Mouse (Mus musculus) Patski (cell line): Measurements from ENCODE around the gene Sgsm3. TPM values are rescaled to one million over a fixed set of nuclear protein-coding genes. Genes with fewer than 3 reads are reported as not detected.

Experiments used
- ATAC-seq: fragments of 100-300 bp; one replicate; pipeline ENCODE4 v1.8.0; 2021
- CTCF ChIA-PET: fragments of 350-600 bp; sonication (Branson Sonifier 250); formaldehyde crosslinking; loops from one replicate; lab custom pipeline; 2022; ENCODE audit warnings: inconsistent platforms; lab: Charles Lee
- POLR2A ChIA-PET: fragments of 350-600 bp; sonication (Branson Sonifier 250); formaldehyde crosslinking; loops from one replicate; lab custom pipeline; 2022; ENCODE audit warnings: antibody characterized with exemption, inconsistent platforms; lab: Charles Lee
- DNase-seq: peaks from one replicate; pipeline ENCODE4 v3.0.0-alpha.2; 2011; ENCODE audit warnings: low read depth, low spot score
- H3K27me3 ChIP-seq: fragments of 371-371 bp; one replicate; pipeline ENCODE4 v1.5.1; 2021
- CTCF ChIP-seq: fragments of 100-300 bp; IDR thresholded peaks from one replicate; pipeline ENCODE4 v1.5.1; 2021
- in situ Hi-C: fragments of 300-500 bp; cut with MboI; formaldehyde crosslinking; loops from 3 replicates; pipeline ENCODE4 v1.11.1; 2018; ENCODE audit warnings: low pct_unique_long_range_greater_than_20kb, mixed read lengths
- polyA plus RNA-seq: library from polyadenylated mRNA; unstranded; gene quantifications from one replicate; pipeline ENCODE4 v1.2.3, GENCODE M21; 2021

The Sgsm3 gene
- polyA plus RNA-seq, 1 experiment from 2014 or later = 36.8 TPM

GRCm38 (mm10) chr15:81052491-81052890, 74.9 kb downstream of the Sgsm3 start:
- CTCF ChIA-PET = interaction anchor here (1.8 to 2.4 kb wide), 2 partner anchors 23 to 25 kb away, joined by 6 read pairs; no protein-coding TSS in a partner anchor
- POLR2A ChIA-PET = no interaction called here
- in situ Hi-C loops = no loop called here

GRCm38 (mm10) chr15:81055488-81055887, 77.9 kb downstream of the Sgsm3 start:
- POLR2A ChIA-PET = no interaction called here
- CTCF ChIA-PET = interaction anchor here (0.9 kb wide), 1 partner anchor 31 kb away, joined by 3 read pairs; no protein-coding TSS in a partner anchor
- in situ Hi-C loops = no loop called here
- no peaks in the 10 kb centered on the region for H3K27me3 ChIP-seq
- no peak for ATAC-seq
- TF ChIP-seq CTCF = no peak
- no peak for DNase-seq

More at GRCm38 (mm10) chr15:81052491-81052890, 74.9 kb downstream of the Sgsm3 start:
- no peaks in the 10 kb centered on the region for H3K27me3 ChIP-seq
- no peak for TF ChIP-seq CTCF
- no peak for ATAC-seq
- DNase-seq = no peak

GRCm38 (mm10) chr15:81057736-81058135, 80.2 kb downstream of the Sgsm3 start:
- ATAC-seq (no peak), DNase-seq (no peak)
- H3K27me3 ChIP-seq = no peaks in the 10 kb centered on the region
- no peak for TF ChIP-seq CTCF
- POLR2A ChIA-PET = interaction anchor here (0.7 to 1.0 kb wide), 2 partner anchors 25 to 95 kb away, joined by 3 read pairs; no protein-coding TSS in a partner anchor
- CTCF ChIA-PET = interaction anchor here (1.2 kb wide), 1 partner anchor 8 kb away, joined by 3 read pairs; no protein-coding TSS in a partner anchor
- in situ Hi-C loops = no loop called here

- in situ Hi-C loops = loop anchor here (5.0 kb wide), 1 partner anchor 34 kb away; no protein-coding TSS in a partner anchor
- DNase-seq = no peak
- TF ChIP-seq CTCF = no peak
- ATAC-seq = no peak
- ChIA-PET CTCF (interaction anchor here (1.2 to 6.5 kb wide), 3 partner anchors 11 to 34 kb away, joined by 3 to 59 read pairs (median 8); no protein-coding TSS in a partner anchor), POLR2A (interaction anchor here (0.6 kb wide), 1 partner anchor 29 kb away, joined by 3 read pairs; no protein-coding TSS in a partner anchor)
- H3K27me3 ChIP-seq = no peaks in the 10 kb centered on the region
Observed at GRCm38 (mm10) chr15:81060975-81061374, 83.4 kb downstream of the Sgsm3 start.

Other genes with a start within 250 kb of the Sgsm3 start
- 107 TPM for gene Adsl, start 29.3 kb upstream of the Sgsm3 start, polyA plus RNA-seq
- gene Mrtfa, start 213.0 kb downstream of the Sgsm3 start, polyA plus RNA-seq = 48.0 TPM